Mouse (Mus musculus): ENCODE results near the gene Egfl7. TPM values are rescaled to one million over a fixed set of nuclear protein-coding genes. Genes with fewer than 3 reads are reported as not detected.

The Egfl7 gene
- polyA plus RNA-seq, 1 experiment from 2014 or later, result 188 TPM

DNA sequence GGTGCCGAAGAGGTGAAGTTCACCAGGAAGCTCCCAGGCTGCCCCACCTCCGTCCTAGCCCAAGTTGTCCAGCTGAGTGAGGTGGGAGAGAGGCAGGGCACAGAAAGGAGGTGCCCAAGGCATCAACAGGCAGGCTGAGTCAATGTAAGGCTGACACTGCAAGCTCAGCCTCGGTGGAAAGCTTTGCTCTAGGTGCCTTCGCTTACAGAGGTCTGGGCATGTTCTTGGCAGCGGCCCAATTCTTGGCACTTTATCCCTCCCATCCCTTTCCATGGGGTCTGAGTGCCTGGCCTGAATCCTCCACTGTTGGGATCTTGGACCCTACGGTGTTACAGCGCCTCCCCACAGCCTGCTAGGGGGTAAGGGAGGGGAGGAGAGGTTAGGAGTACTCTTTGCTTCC is 2.9 kb downstream of the Egfl7 start:
- no peaks in the 10 kb centered on the region for H3K36me3 ChIP-seq (ENCODE audit: control insufficient read depth, insufficient read depth)
- H3K4me3 ChIP-seq (ENCODE audit: low read length), result no peak overlapping the region
- no peaks in the 10 kb centered on the region; the same call in 1 of the 2 replicates for H3K27me3 ChIP-seq (ENCODE audit: control insufficient read depth, insufficient read depth, low read length)
- H3K4me1 ChIP-seq (ENCODE audit: control insufficient read depth, insufficient read depth, low read length), result peaks cover 9% of the 10 kb centered on the region
- no peak for ATAC-seq (replicated peaks; ENCODE audit: extremely low read depth, insufficient read depth, low FRiP score)
- 55% methylated on average over 7 of the region's 7 CpGs for WGBS
- H3K27ac ChIP-seq (ENCODE audit: low read length), result peak overlapping the region; percentile 76
- H3K4me2 ChIP-seq (ENCODE audit: low read depth, low read length), result peak overlapping the region; percentile 32; the same call in 1 of the 2 replicates
- no peak overlapping the region for H3K9ac ChIP-seq (ENCODE audit: low read length)
- H3K9me3 ChIP-seq (replicated peaks; ENCODE audit: control insufficient read depth, low read length), result no peaks in the 10 kb centered on the region

- Histone ChIP-seq H3K36me3 (ENCODE audit: control insufficient read depth, insufficient read depth) (no peaks in the 10 kb centered on the region), H3K9ac (ENCODE audit: low read length) (peak overlapping the region; percentile 65), H3K4me3 (ENCODE audit: low read length) (peak overlapping the region; percentile 73), H3K9me3 (replicated peaks; ENCODE audit: control insufficient read depth, low read length) (no peaks in the 10 kb centered on the region), H3K27ac (ENCODE audit: low read length) (peak overlapping the region; percentile 83), H3K4me1 (ENCODE audit: control insufficient read depth, insufficient read depth, low read length) (peaks cover 17% of the 10 kb centered on the region), H3K4me2 (ENCODE audit: low read depth, low read length) (no peak overlapping the region; the same call in 1 of the 2 replicates), H3K27me3 (ENCODE audit: control insufficient read depth, insufficient read depth, low read length) (no peaks in the 10 kb centered on the region; the same call in 1 of the 2 replicates)
- whole genome bisulfite sequencing, result 33% methylated on average over 11 of the region's 11 CpGs
- peak; percentile 45 for ATAC-seq (replicated peaks; ENCODE audit: extremely low read depth, insufficient read depth, low FRiP score)
These were observed 3.8 kb downstream of the Egfl7 start for GRCm38 (mm10) chr2:26583640-26584039.

DNA sequence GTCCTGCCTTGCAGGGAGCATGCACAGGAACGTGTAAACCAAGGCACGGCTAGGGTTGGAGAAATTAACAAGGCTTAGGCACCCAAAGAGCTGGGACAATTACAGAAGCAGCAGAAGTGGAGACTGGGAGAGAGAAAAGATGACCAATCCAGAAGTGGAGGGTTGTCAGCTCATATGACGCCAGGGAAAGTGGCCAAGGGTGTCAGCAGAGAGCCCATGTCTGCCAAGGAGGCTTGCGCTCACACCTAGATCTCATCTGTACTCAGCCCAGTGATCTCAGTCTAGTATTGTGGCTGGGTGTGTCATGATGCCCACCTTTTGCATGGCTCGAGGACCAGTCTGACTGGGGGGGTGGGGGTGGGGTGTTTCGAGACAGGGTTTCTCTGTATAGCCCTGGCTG is 5.9 kb downstream of the Egfl7 start:
- whole genome bisulfite sequencing, result 51% methylated on average over 6 of the region's 6 CpGs

GRCm38 (mm10) chr2:26586294-26587043 is 6.7 kb downstream of the Egfl7 start, which contains the start of gene Gm20532:
Gene Gm20532 (plus strand): TSS chr2:26586639.
- Histone ChIP-seq H3K9ac (ENCODE audit: low read length) (peak within 1 kb of the TSS; percentile 83), H3K27ac (ENCODE audit: low read length) (peak within 1 kb of the TSS; percentile 81), H3K4me2 (ENCODE audit: low read depth, low read length) (peak within 1 kb of the TSS; percentile 81), H3K9me3 (replicated peaks; ENCODE audit: control insufficient read depth, low read length) (no peaks in the 10 kb centered on the region), H3K4me1 (ENCODE audit: control insufficient read depth, insufficient read depth, low read length) (peaks cover 24% of the 10 kb centered on the region), H3K4me3 (ENCODE audit: low read length) (peak within 1 kb of the TSS; percentile 73), H3K27me3 (ENCODE audit: control insufficient read depth, insufficient read depth, low read length) (no peaks in the 10 kb centered on the region; the same call in 1 of the 2 replicates), H3K36me3 (ENCODE audit: control insufficient read depth, insufficient read depth) (no peaks in the 10 kb centered on the region; the same call in 1 of the 2 replicates)
- under 1% methylated on average over 59 of the region's 65 CpGs for WGBS
- ATAC-seq (replicated peaks; ENCODE audit: extremely low read depth, insufficient read depth, low FRiP score), result peak; percentile 39

More for the DNA sequence above, 5.9 kb downstream of the Egfl7 start:
- H3K9ac ChIP-seq (ENCODE audit: low read length), result peak overlapping the region; percentile 83
- H3K36me3 ChIP-seq (ENCODE audit: control insufficient read depth, insufficient read depth), result no peaks in the 10 kb centered on the region; the same call in 1 of the 2 replicates
- peak overlapping the region; percentile 81 for H3K27ac ChIP-seq (ENCODE audit: low read length)
- ATAC-seq (replicated peaks; ENCODE audit: extremely low read depth, insufficient read depth, low FRiP score), result no peak
- H3K4me1 ChIP-seq (ENCODE audit: control insufficient read depth, insufficient read depth, low read length), result peaks cover 19% of the 10 kb centered on the region
- H3K27me3 ChIP-seq (ENCODE audit: control insufficient read depth, insufficient read depth, low read length), result no peaks in the 10 kb centered on the region; the same call in 1 of the 2 replicates
- peak overlapping the region; percentile 73 for H3K4me3 ChIP-seq (ENCODE audit: low read length)
- H3K4me2 ChIP-seq (ENCODE audit: low read depth, low read length), result no peak overlapping the region
- no peaks in the 10 kb centered on the region for H3K9me3 ChIP-seq (replicated peaks; ENCODE audit: control insufficient read depth, low read length)

GRCm38 (mm10) chr2:26587044-26587405 is 7.2 kb downstream of the Egfl7 start:
- H3K27me3 ChIP-seq (ENCODE audit: control insufficient read depth, insufficient read depth, low read length), result no peaks in the 10 kb centered on the region; the same call in 1 of the 2 replicates
- H3K27ac ChIP-seq (ENCODE audit: low read length), result peak overlapping the region; percentile 81
- H3K36me3 ChIP-seq (ENCODE audit: control insufficient read depth, insufficient read depth), result peaks cover 3% of the 10 kb centered on the region; the same call in 1 of the 2 replicates
- no peak; the same call in 1 of the 2 replicates for ATAC-seq (replicated peaks; ENCODE audit: extremely low read depth, insufficient read depth, low FRiP score)
- peak overlapping the region; percentile 83 for H3K9ac ChIP-seq (ENCODE audit: low read length)
- peak overlapping the region; percentile 81 for H3K4me2 ChIP-seq (ENCODE audit: low read depth, low read length)
- peak overlapping the region; percentile 73 for H3K4me3 ChIP-seq (ENCODE audit: low read length)
- 4% methylated on average over 11 of the region's 11 CpGs for WGBS
- peaks cover 24% of the 10 kb centered on the region for H3K4me1 ChIP-seq (ENCODE audit: control insufficient read depth, insufficient read depth, low read length)
- H3K9me3 ChIP-seq (replicated peaks; ENCODE audit: control insufficient read depth, low read length), result no peaks in the 10 kb centered on the region

DNA sequence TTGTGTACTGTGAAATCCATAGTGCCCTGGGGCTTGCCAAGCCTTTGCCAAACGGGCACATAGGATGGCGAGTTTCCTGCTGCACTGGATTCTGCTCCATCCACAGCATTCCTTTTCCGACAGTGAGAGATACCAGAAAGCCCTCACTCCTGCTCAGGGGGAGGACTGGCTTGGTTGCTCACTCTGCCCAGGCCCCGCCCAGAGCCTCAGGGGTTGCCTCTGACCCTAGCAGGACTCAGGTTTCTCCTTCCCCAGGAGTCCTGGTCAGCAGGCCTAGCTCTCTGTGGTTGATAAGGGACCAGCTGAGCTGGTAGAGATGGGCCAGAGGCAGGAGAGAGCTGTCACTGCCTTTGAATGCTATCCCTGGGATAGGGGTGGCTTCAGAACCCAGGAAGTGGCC is 8.8 kb downstream of the Egfl7 start:
- H3K27ac ChIP-seq (ENCODE audit: low read length), result peak overlapping the region; percentile 81
- H3K4me1 ChIP-seq (ENCODE audit: control insufficient read depth, insufficient read depth, low read length), result peaks cover 19% of the 10 kb centered on the region
- H3K4me2 ChIP-seq (ENCODE audit: low read depth, low read length), result peak overlapping the region; percentile 81
- H3K4me3 ChIP-seq (ENCODE audit: low read length), result peak overlapping the region; percentile 73
- peak overlapping the region; percentile 83 for H3K9ac ChIP-seq (ENCODE audit: low read length)
- peaks cover 7% of the 10 kb centered on the region for H3K36me3 ChIP-seq (ENCODE audit: control insufficient read depth, insufficient read depth)
- ATAC-seq (replicated peaks; ENCODE audit: extremely low read depth, insufficient read depth, low FRiP score), result no peak
- H3K27me3 ChIP-seq (ENCODE audit: control insufficient read depth, insufficient read depth, low read length), result no peaks in the 10 kb centered on the region; the same call in 1 of the 2 replicates
- WGBS, result 31% methylated on average over 4 of the region's 4 CpGs
- H3K9me3 ChIP-seq (replicated peaks; ENCODE audit: control insufficient read depth, low read length), result no peaks in the 10 kb centered on the region

DNA sequence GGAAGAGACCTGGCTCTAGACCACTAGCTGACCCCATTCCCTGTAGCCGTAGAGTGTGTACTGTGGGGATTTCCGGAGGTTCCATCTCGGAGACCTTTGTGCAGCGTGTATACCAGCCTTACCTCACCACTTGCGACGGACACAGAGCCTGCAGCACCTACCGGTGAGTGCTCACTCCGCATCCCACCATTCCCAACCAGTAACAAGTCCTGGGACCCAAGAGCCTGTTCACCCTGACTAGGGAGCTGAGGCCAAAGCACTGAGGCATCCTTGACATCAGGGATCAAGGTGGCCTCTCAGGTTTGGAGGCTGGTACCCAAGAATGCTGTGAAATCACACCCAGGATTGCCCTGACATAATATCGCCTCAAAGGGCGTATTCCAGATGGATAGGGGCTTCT is 9.5 kb downstream of the Egfl7 start:
- peak overlapping the region; percentile 73 for H3K4me3 ChIP-seq (ENCODE audit: low read length)
- H3K4me1 ChIP-seq (ENCODE audit: control insufficient read depth, insufficient read depth, low read length), result peaks cover 19% of the 10 kb centered on the region
- no peaks in the 10 kb centered on the region for H3K9me3 ChIP-seq (replicated peaks; ENCODE audit: control insufficient read depth, low read length)
- H3K4me2 ChIP-seq (ENCODE audit: low read depth, low read length), result peak overlapping the region; percentile 81
- WGBS, result 81% methylated on average over 10 of the region's 10 CpGs
- peak overlapping the region; percentile 81; the same call in 1 of the 2 replicates for H3K27ac ChIP-seq (ENCODE audit: low read length)
- peaks cover 10% of the 10 kb centered on the region for H3K36me3 ChIP-seq (ENCODE audit: control insufficient read depth, insufficient read depth)
- H3K27me3 ChIP-seq (ENCODE audit: control insufficient read depth, insufficient read depth, low read length), result no peaks in the 10 kb centered on the region; the same call in 1 of the 2 replicates
- ATAC-seq (replicated peaks; ENCODE audit: extremely low read depth, insufficient read depth, low FRiP score), result no peak
- H3K9ac ChIP-seq (ENCODE audit: low read length), result peak overlapping the region; percentile 83

DNA sequence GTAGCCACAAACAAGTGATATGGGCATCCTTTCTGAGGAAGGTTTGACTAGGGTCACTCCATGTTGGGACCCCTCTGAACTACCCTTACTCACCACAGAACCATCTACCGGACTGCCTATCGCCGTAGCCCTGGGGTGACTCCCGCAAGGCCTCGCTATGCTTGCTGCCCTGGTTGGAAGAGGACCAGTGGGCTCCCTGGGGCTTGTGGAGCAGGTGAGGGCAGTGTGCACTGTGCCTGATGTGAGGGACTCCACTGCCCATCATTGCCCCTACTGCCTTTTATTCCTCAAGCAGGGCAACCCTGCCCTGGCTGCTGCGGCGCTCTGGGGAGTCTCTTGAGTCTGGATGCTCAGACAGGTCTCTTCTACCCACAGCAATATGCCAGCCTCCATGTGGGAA is 10.5 kb downstream of the Egfl7 start:
- ATAC-seq (replicated peaks; ENCODE audit: extremely low read depth, insufficient read depth, low FRiP score), result no peak
- peak overlapping the region; percentile 81 for H3K4me2 ChIP-seq (ENCODE audit: low read depth, low read length)
- peaks cover 16% of the 10 kb centered on the region for H3K36me3 ChIP-seq (ENCODE audit: control insufficient read depth, insufficient read depth)

DNA sequence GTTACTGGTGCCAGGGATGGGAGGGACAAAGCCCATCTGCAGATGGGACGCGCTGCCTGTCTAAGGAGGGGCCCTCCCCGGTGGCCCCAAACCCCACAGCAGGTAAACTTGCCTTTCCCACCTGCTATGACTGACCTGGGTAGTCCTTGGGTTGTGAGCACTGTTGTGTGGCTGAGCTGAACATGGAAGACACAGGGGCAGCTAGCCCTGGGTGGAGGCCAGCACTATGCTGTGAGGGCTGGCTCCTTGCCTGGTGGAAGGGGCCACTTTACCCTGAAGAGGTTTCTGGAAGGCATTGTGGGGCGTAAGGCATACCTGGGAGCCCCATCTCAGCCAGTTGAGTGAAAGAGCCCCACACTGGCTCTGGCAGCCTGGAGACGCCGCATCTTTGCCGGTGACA is 11.1 kb downstream of the Egfl7 start:
- peaks cover 19% of the 10 kb centered on the region for H3K4me1 ChIP-seq (ENCODE audit: control insufficient read depth, insufficient read depth, low read length)
- H3K9me3 ChIP-seq (replicated peaks; ENCODE audit: control insufficient read depth, low read length), result no peaks in the 10 kb centered on the region
- H3K4me3 ChIP-seq (ENCODE audit: low read length), result peak overlapping the region; percentile 13; the same call in 1 of the 2 replicates
- no peak overlapping the region; the same call in 1 of the 2 replicates for H3K27ac ChIP-seq (ENCODE audit: low read length)
- WGBS, result 85% methylated on average over 7 of the region's 7 CpGs
- H3K9ac ChIP-seq (ENCODE audit: low read length), result peak overlapping the region; percentile 34; the same call in 1 of the 2 replicates
- no peak for ATAC-seq (replicated peaks; ENCODE audit: extremely low read depth, insufficient read depth, low FRiP score)
- no peaks in the 10 kb centered on the region; the same call in 1 of the 2 replicates for H3K27me3 ChIP-seq (ENCODE audit: control insufficient read depth, insufficient read depth, low read length)
- H3K4me2 ChIP-seq (ENCODE audit: low read depth, low read length), result peak overlapping the region; percentile 81; the same call in 1 of the 2 replicates
- peaks cover 16% of the 10 kb centered on the region for H3K36me3 ChIP-seq (ENCODE audit: control insufficient read depth, insufficient read depth)

More for the DNA sequence above, 10.5 kb downstream of the Egfl7 start:
- H3K4me3 ChIP-seq (ENCODE audit: low read length), result peak overlapping the region; percentile 73
- H3K27ac ChIP-seq (ENCODE audit: low read length), result peak overlapping the region; percentile 10; the same call in 1 of the 2 replicates
- 86% methylated on average over 7 of the region's 7 CpGs for WGBS
- peaks cover 19% of the 10 kb centered on the region for H3K4me1 ChIP-seq (ENCODE audit: control insufficient read depth, insufficient read depth, low read length)
- H3K9me3 ChIP-seq (replicated peaks; ENCODE audit: control insufficient read depth, low read length), result no peaks in the 10 kb centered on the region
- H3K9ac ChIP-seq (ENCODE audit: low read length), result peak overlapping the region; percentile 34; the same call in 1 of the 2 replicates
- no peaks in the 10 kb centered on the region; the same call in 1 of the 2 replicates for H3K27me3 ChIP-seq (ENCODE audit: control insufficient read depth, insufficient read depth, low read length)
